Mouse (Mus musculus): ENCODE data around the gene 1190007I07Rik. TPM values are rescaled to one million over a fixed set of nuclear protein-coding genes. Genes with fewer than 3 reads are reported as not detected.

Gene 1190007I07Rik
- polyA plus RNA-seq, 1 experiment from 2014 or later, result 39.8 TPM

- no peak for TF ChIP-seq CTCF (IDR thresholded peaks at IDR 0.05; ENCODE audit: low read depth)
- WGBS, result 80% methylated on average over 14 of the region's 14 CpGs
- H3K27me3 ChIP-seq (replicated peaks; ENCODE audit: control insufficient read depth, insufficient read depth, low read length), result 0 out of 2 replicates have a peak, but pooled peaks cover 4% of the 10 kb centered on the region
- H3K4me2 ChIP-seq (replicated peaks; ENCODE audit: low read depth), result no peak overlapping the region
- H3K36me3 ChIP-seq (ENCODE audit: control insufficient read depth, insufficient read depth), result no peaks in the 10 kb centered on the region
- H3K9ac ChIP-seq (ENCODE audit: low read depth, low read length), result no peak overlapping the region
- H3K9me3 ChIP-seq (ENCODE audit: control insufficient read depth), result no peaks in the 10 kb centered on the region
- no peak for ATAC-seq
- H3K4me3 ChIP-seq (ENCODE audit: low read depth, low read length), result no peak overlapping the region
- no peaks in the 10 kb centered on the region for H3K4me1 ChIP-seq (replicated peaks; ENCODE audit: control insufficient read depth, insufficient read depth, low read length)
- H3K27ac ChIP-seq (ENCODE audit: low read depth, low read length), result no peak overlapping the region
Measured at GRCm38 (mm10) chr10:82662267-82662990, 39.4 kb upstream of the 1190007I07Rik start.

GRCm38 (mm10) chr10:82661820-82662219, 38.8 kb upstream of the 1190007I07Rik start:
- H3K4me2 ChIP-seq (replicated peaks; ENCODE audit: low read depth), result no peak overlapping the region
- 87% methylated on average over 8 of the region's 8 CpGs for WGBS
- no peak overlapping the region for H3K9ac ChIP-seq (ENCODE audit: low read depth, low read length)
- H3K4me1 ChIP-seq (replicated peaks; ENCODE audit: control insufficient read depth, insufficient read depth, low read length), result no peaks in the 10 kb centered on the region
- no peak overlapping the region for H3K27ac ChIP-seq (ENCODE audit: low read depth, low read length)
- H3K4me3 ChIP-seq (ENCODE audit: low read depth, low read length), result no peak overlapping the region
- no peak for ATAC-seq
- TF ChIP-seq CTCF (IDR thresholded peaks at IDR 0.05; ENCODE audit: low read depth), result no peak
- H3K9me3 ChIP-seq (ENCODE audit: control insufficient read depth), result no peaks in the 10 kb centered on the region
- H3K27me3 ChIP-seq (replicated peaks; ENCODE audit: control insufficient read depth, insufficient read depth, low read length), result 0 out of 2 replicates have a peak, but pooled peaks cover under 1% of the 10 kb centered on the region
- H3K36me3 ChIP-seq (ENCODE audit: control insufficient read depth, insufficient read depth), result no peaks in the 10 kb centered on the region

GRCm38 (mm10) chr10:82654581-82654980, 31.6 kb upstream of the 1190007I07Rik start:
- ATAC-seq, result no peak
- no peak overlapping the region for H3K9ac ChIP-seq (ENCODE audit: low read depth, low read length)
- H3K27ac ChIP-seq (ENCODE audit: low read depth, low read length), result no peak overlapping the region
- no peaks in the 10 kb centered on the region for H3K27me3 ChIP-seq (replicated peaks; ENCODE audit: control insufficient read depth, insufficient read depth, low read length)
- H3K36me3 ChIP-seq (ENCODE audit: control insufficient read depth, insufficient read depth), result peaks cover 8% of the 10 kb centered on the region
- no peaks in the 10 kb centered on the region for H3K4me1 ChIP-seq (replicated peaks; ENCODE audit: control insufficient read depth, insufficient read depth, low read length)
- WGBS, result 75% methylated on average over 3 of the region's 3 CpGs
- no peak for TF ChIP-seq CTCF (IDR thresholded peaks at IDR 0.05; ENCODE audit: low read depth)
- no peaks in the 10 kb centered on the region for H3K9me3 ChIP-seq (ENCODE audit: control insufficient read depth)
- H3K4me3 ChIP-seq (ENCODE audit: low read depth, low read length), result no peak overlapping the region
- no peak overlapping the region for H3K4me2 ChIP-seq (replicated peaks; ENCODE audit: low read depth)

- H3K27ac ChIP-seq (ENCODE audit: low read depth, low read length), result no peak overlapping the region
- no peak overlapping the region for H3K4me3 ChIP-seq (ENCODE audit: low read depth, low read length)
- no peak for TF ChIP-seq CTCF (IDR thresholded peaks at IDR 0.05; ENCODE audit: low read depth)
- H3K4me2 ChIP-seq (replicated peaks; ENCODE audit: low read depth), result no peak overlapping the region
- no peak overlapping the region for H3K9ac ChIP-seq (ENCODE audit: low read depth, low read length)
- H3K9me3 ChIP-seq (ENCODE audit: control insufficient read depth), result no peaks in the 10 kb centered on the region
- WGBS, result 80% methylated on average over 5 of the region's 5 CpGs
- H3K27me3 ChIP-seq (replicated peaks; ENCODE audit: control insufficient read depth, insufficient read depth, low read length), result no peaks in the 10 kb centered on the region
- H3K36me3 ChIP-seq (ENCODE audit: control insufficient read depth, insufficient read depth), result peaks cover 14% of the 10 kb centered on the region
- no peaks in the 10 kb centered on the region for H3K4me1 ChIP-seq (replicated peaks; ENCODE audit: control insufficient read depth, insufficient read depth, low read length)
- ATAC-seq, result no peak
Measured at GRCm38 (mm10) chr10:82652625-82653024, 29.6 kb upstream of the 1190007I07Rik start.

GRCm38 (mm10) chr10:82651221-82651620, 28.2 kb upstream of the 1190007I07Rik start:
- whole genome bisulfite sequencing, result 82% methylated on average over 5 of the region's 5 CpGs
- peaks cover 23% of the 10 kb centered on the region for H3K36me3 ChIP-seq (ENCODE audit: control insufficient read depth, insufficient read depth)
- no peak for TF ChIP-seq CTCF (IDR thresholded peaks at IDR 0.05; ENCODE audit: low read depth)

GRCm38 (mm10) chr10:82647205-82647811, 24.3 kb upstream of the 1190007I07Rik start:
- Histone ChIP-seq H3K27ac (ENCODE audit: low read depth, low read length) (no peak overlapping the region), H3K9me3 (ENCODE audit: control insufficient read depth) (no peaks in the 10 kb centered on the region), H3K4me3 (ENCODE audit: low read depth, low read length) (no peak overlapping the region), H3K36me3 (ENCODE audit: control insufficient read depth, insufficient read depth) (peaks cover 56% of the 10 kb centered on the region), H3K4me2 (replicated peaks; ENCODE audit: low read depth) (no peak overlapping the region), H3K27me3 (replicated peaks; ENCODE audit: control insufficient read depth, insufficient read depth, low read length) (no peaks in the 10 kb centered on the region), H3K4me1 (replicated peaks; ENCODE audit: control insufficient read depth, insufficient read depth, low read length) (no peaks in the 10 kb centered on the region), H3K9ac (ENCODE audit: low read depth, low read length) (no peak overlapping the region)
- WGBS, result 82% methylated on average over 17 of the region's 17 CpGs
- no peak for ATAC-seq
- no peak for TF ChIP-seq CTCF (IDR thresholded peaks at IDR 0.05; ENCODE audit: low read depth)

More at GRCm38 (mm10) chr10:82651221-82651620, 28.2 kb upstream of the 1190007I07Rik start:
- no peak for ATAC-seq
- Histone ChIP-seq H3K4me3 (ENCODE audit: low read depth, low read length) (no peak overlapping the region), H3K9me3 (ENCODE audit: control insufficient read depth) (no peaks in the 10 kb centered on the region), H3K9ac (ENCODE audit: low read depth, low read length) (no peak overlapping the region), H3K4me1 (replicated peaks; ENCODE audit: control insufficient read depth, insufficient read depth, low read length) (no peaks in the 10 kb centered on the region), H3K27ac (ENCODE audit: low read depth, low read length) (no peak overlapping the region), H3K27me3 (replicated peaks; ENCODE audit: control insufficient read depth, insufficient read depth, low read length) (no peaks in the 10 kb centered on the region), H3K4me2 (replicated peaks; ENCODE audit: low read depth) (no peak overlapping the region)

All from intestine, postnatal 0 days (tissue).